Mouse (Mus musculus): Measurements from ENCODE around the gene Gm21969.

The Gm21969 gene

GRCm38 (mm10) chr4:139598950-139599518 is 4.0 kb upstream of the Gm21969 start:
- peak overlapping the region; percentile 73 for H3K4me3 ChIP-seq (replicated peaks; ENCODE audit: low read length)
- H3K27me3 ChIP-seq (ENCODE audit: insufficient read depth, low read length), result no peaks in the 10 kb centered on the region
- no peaks in the 10 kb centered on the region for H3K36me3 ChIP-seq (ENCODE audit: insufficient read depth, low read length)
- no peaks in the 10 kb centered on the region for H3K9me3 ChIP-seq (ENCODE audit: low read length)
- peaks cover 99% of the 10 kb centered on the region for H3K4me1 ChIP-seq (replicated peaks; ENCODE audit: low read depth, low read length)
- TF ChIP-seq POU5F1 (IDR thresholded peaks at IDR 0.05; ENCODE audit: borderline replicate concordance, low read length) (no peak), NANOG (IDR thresholded peaks at IDR 0.05; ENCODE audit: borderline replicate concordance, low read length) (0 out of 2 replicates have a peak, but pooled peaks have one; percentile 25)

DNA sequence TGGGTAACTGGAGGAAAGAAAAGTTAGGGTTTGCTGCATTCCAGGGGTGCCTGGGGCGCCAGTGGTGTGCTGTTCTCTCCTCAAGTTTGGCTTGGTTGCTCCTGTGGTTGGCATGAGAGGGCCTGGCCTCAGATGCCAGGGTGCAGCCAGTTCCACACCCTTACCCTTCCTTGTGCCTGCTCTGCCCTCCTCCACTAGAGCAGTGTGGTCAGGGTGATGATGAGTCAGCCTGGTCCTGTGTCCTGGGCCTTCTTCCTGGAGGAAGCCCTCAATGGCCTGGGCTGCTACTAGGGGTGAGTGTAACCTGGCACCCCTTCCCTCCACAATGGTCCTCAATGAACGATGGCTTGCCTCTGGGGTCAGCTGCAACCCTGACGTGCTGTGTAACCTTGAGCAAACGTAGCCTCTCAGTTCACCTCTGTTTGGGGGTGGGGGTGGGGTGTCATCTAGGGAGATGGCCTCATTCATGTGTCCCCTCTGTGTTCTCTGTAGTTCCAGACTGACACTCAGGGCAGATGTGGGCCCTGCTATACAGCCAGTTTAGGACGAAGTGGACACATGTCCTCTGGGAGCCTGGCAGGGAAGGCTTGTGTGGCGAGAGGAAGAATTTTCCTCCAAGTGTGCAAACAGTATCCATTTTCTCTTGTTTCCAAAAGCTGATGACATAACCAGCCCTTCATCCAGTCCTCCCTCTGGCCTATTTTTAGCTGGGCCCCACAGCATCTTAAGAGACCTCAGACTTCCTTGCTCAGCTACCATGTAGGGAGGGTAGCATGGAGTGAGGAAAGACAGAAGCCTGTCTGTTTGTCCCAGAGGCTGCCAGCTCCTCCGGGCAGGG is 1.2 kb upstream of the Gm21969 start:
- no peaks in the 10 kb centered on the region for H3K27me3 ChIP-seq (ENCODE audit: insufficient read depth, low read length)
- peaks cover 86% of the 10 kb centered on the region for H3K4me1 ChIP-seq (replicated peaks; ENCODE audit: low read depth, low read length)
- peak overlapping the region; percentile 73; the same call in 1 of the 2 replicates for H3K4me3 ChIP-seq (replicated peaks; ENCODE audit: low read length)
- TF ChIP-seq POU5F1 (IDR thresholded peaks at IDR 0.05; ENCODE audit: borderline replicate concordance, low read length) (no peak), NANOG (IDR thresholded peaks at IDR 0.05; ENCODE audit: borderline replicate concordance, low read length) (no peak), CTCF (conservative IDR thresholded peaks at IDR 0.05; ENCODE audit: low read length) (no peak)
- H3K9me3 ChIP-seq (ENCODE audit: low read length), result no peaks in the 10 kb centered on the region
- peaks cover 18% of the 10 kb centered on the region for H3K36me3 ChIP-seq (ENCODE audit: insufficient read depth, low read length)

GRCm38 (mm10) chr4:139605216-139605615 is 2.2 kb downstream of the Gm21969 start:
- TF ChIP-seq POU5F1 (IDR thresholded peaks at IDR 0.05; ENCODE audit: borderline replicate concordance, low read length) (no peak), CTCF (conservative IDR thresholded peaks at IDR 0.05; ENCODE audit: low read length) (no peak), NANOG (IDR thresholded peaks at IDR 0.05; ENCODE audit: borderline replicate concordance, low read length) (no peak)
- H3K4me3 ChIP-seq (replicated peaks; ENCODE audit: low read length), result no peak overlapping the region
- peaks cover 39% of the 10 kb centered on the region for H3K36me3 ChIP-seq (ENCODE audit: insufficient read depth, low read length)
- no peaks in the 10 kb centered on the region for H3K9me3 ChIP-seq (ENCODE audit: low read length)
- peaks cover 58% of the 10 kb centered on the region for H3K4me1 ChIP-seq (replicated peaks; ENCODE audit: low read depth, low read length)
- H3K27me3 ChIP-seq (ENCODE audit: insufficient read depth, low read length), result no peaks in the 10 kb centered on the region

DNA sequence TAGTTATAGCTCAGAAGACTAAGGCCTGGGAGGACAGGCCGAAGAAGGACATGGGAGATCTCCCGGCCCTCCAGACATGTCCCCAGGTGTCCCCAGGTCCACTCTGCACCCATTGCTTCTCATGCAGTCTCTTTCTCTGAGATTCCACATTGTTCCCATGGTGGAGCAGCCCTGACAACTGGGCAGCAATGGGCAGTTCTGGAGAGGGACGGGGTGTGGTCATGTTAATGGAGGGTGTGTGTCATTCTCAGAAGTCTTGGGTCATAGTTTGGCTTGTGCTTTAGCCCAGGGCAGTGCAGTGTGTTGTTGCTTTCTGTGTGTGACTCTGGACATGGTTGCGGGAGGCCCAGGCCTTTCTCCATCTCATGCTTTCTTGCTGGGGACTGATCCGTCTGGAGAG is 3.7 kb downstream of the Gm21969 start:
- Histone ChIP-seq H3K4me1 (replicated peaks; ENCODE audit: low read depth, low read length) (peaks cover 55% of the 10 kb centered on the region), H3K4me3 (replicated peaks; ENCODE audit: low read length) (no peak overlapping the region), H3K36me3 (ENCODE audit: insufficient read depth, low read length) (peaks cover 39% of the 10 kb centered on the region)

DNA sequence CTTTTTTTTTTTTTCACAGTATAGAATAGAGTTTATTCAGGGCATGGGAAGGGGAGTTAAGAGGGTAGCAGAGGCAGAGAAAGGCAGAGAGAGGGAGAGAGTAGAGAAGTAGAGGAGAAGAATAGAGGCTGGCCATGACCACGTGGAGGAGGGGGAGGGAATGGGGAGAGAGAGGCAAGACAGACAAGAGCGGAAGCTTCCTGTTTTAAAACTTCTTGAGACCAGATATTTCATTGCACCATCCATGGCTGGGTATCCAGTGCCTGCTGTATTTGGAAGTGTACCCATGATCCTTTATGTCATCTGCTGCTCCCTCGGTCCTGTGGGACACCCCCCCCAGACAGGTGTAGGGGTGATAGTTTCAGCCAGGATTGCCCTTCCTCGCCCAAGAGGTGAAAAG is 6.0 kb downstream of the Gm21969 start:
- Histone ChIP-seq H3K27me3 (ENCODE audit: insufficient read depth, low read length) (no peaks in the 10 kb centered on the region), H3K9me3 (ENCODE audit: low read length) (no peaks in the 10 kb centered on the region), H3K4me1 (replicated peaks; ENCODE audit: low read depth, low read length) (peaks cover 36% of the 10 kb centered on the region), H3K36me3 (ENCODE audit: insufficient read depth, low read length) (peaks cover 53% of the 10 kb centered on the region), H3K4me3 (replicated peaks; ENCODE audit: low read length) (no peak overlapping the region)
- TF ChIP-seq NANOG (IDR thresholded peaks at IDR 0.05; ENCODE audit: borderline replicate concordance, low read length) (no peak), CTCF (conservative IDR thresholded peaks at IDR 0.05; ENCODE audit: low read length) (no peak), POU5F1 (IDR thresholded peaks at IDR 0.05; ENCODE audit: borderline replicate concordance, low read length) (no peak)

More for the DNA sequence above, 3.7 kb downstream of the Gm21969 start:
- TF ChIP-seq CTCF (conservative IDR thresholded peaks at IDR 0.05; ENCODE audit: low read length), result no peak
- Histone ChIP-seq H3K9me3 (ENCODE audit: low read length) (no peaks in the 10 kb centered on the region), H3K27me3 (ENCODE audit: insufficient read depth, low read length) (no peaks in the 10 kb centered on the region)

DNA sequence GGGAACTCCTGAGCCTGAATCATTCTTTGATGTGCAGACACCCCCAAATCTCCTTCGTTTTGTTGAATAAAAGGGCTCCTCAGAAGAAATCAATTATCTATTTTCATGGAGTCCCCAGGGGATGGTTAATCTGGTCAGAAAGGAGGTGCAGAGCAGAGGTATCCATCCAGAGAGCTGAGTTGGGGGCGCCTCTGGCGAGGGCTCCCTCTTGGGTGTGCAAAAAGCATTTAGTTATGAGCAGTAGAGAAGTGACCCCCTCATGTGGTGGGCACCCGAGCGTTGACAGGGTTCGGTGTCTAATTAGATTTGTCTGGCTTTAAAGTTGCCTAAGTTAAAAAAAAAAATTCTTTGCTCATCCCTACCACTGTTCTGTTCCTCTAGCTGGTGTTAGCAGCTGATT is 8.0 kb downstream of the Gm21969 start:
- Histone ChIP-seq H3K4me1 (replicated peaks; ENCODE audit: low read depth, low read length) (peaks cover 43% of the 10 kb centered on the region), H3K36me3 (ENCODE audit: insufficient read depth, low read length) (peaks cover 46% of the 10 kb centered on the region), H3K9me3 (ENCODE audit: low read length) (no peaks in the 10 kb centered on the region), H3K4me3 (replicated peaks; ENCODE audit: low read length) (no peak overlapping the region), H3K27me3 (ENCODE audit: insufficient read depth, low read length) (no peaks in the 10 kb centered on the region)
- no peak for TF ChIP-seq CTCF (conservative IDR thresholded peaks at IDR 0.05; ENCODE audit: low read length)
- no peak for TF ChIP-seq POU5F1 (IDR thresholded peaks at IDR 0.05; ENCODE audit: borderline replicate concordance, low read length)
- no peak for TF ChIP-seq NANOG (IDR thresholded peaks at IDR 0.05; ENCODE audit: borderline replicate concordance, low read length)

DNA sequence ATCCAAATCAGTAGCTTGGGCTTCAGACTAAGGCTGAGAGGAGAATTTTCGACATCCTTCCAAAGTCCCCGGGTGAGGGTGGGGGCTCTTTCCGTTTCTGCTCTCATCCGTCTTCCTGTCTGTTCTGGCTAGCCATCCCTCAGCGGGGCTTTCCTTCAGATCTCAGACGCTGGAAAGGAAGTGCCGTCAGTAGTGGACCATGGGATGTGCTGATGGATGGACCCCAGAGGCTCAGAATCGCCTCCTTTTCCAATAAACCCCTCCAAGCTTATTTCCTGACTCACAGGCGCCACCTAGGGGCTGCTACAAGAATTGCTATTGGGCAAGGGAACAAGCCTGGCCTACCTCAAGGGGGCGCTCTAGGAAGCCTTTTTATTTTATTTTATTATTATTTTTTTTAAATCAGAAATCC is 8.6 kb downstream of the Gm21969 start:
- peak; percentile 100 for TF ChIP-seq CTCF (conservative IDR thresholded peaks at IDR 0.05; ENCODE audit: low read length)
- no peak for TF ChIP-seq NANOG (IDR thresholded peaks at IDR 0.05; ENCODE audit: borderline replicate concordance, low read length)
- H3K4me3 ChIP-seq (replicated peaks; ENCODE audit: low read length), result 0 out of 2 replicates have a peak overlapping the region, but pooled peaks have one; percentile 43
- H3K4me1 ChIP-seq (replicated peaks; ENCODE audit: low read depth, low read length), result peaks cover 48% of the 10 kb centered on the region
- H3K9me3 ChIP-seq (ENCODE audit: low read length), result no peaks in the 10 kb centered on the region
- no peaks in the 10 kb centered on the region for H3K27me3 ChIP-seq (ENCODE audit: insufficient read depth, low read length)
- peaks cover 43% of the 10 kb centered on the region for H3K36me3 ChIP-seq (ENCODE audit: insufficient read depth, low read length)

DNA sequence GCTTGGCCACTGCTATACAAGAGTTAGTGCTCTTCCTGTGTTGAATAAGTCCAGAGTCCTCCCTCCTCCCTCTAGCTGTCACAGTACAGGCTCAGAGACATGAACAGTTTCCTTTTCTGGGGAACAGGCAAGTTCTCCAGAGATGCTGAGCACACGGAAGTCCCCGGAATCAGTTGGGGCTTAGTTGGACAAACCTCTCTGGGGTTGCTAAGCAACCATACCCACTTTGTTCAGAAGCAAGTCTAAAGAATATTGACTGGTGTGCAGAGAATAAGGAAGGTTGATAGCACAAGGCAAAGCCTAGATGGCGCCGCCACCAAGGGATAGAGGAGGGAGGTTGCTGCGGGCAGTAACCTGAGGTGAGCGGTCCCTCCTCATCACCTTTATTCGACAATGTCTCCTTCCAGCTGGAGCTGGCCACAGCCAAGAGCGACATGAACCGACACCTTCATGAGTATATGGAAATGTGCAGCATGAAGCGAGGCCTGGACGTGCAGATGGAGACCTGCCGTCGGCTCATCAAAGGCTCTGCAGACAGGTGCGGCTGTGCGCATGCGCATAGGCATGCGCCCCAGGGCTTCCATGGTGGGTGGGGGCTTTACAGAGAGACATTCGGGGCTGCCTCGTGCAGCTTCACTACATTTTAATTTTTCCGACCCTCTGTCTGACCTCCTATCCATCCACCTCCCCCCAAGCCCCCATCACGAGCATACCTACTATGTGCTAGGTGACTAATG is 11.7 kb downstream of the Gm21969 start:
- Histone ChIP-seq H3K9me3 (ENCODE audit: low read length) (no peaks in the 10 kb centered on the region), H3K4me3 (replicated peaks; ENCODE audit: low read length) (peak overlapping the region; percentile 82), H3K27me3 (ENCODE audit: insufficient read depth, low read length) (no peaks in the 10 kb centered on the region), H3K36me3 (ENCODE audit: insufficient read depth, low read length) (peaks cover 19% of the 10 kb centered on the region), H3K4me1 (replicated peaks; ENCODE audit: low read depth, low read length) (peaks cover 73% of the 10 kb centered on the region)
- TF ChIP-seq POU5F1 (IDR thresholded peaks at IDR 0.05; ENCODE audit: borderline replicate concordance, low read length), result no peak
- TF ChIP-seq CTCF (conservative IDR thresholded peaks at IDR 0.05; ENCODE audit: low read length), result no peak
- TF ChIP-seq NANOG (IDR thresholded peaks at IDR 0.05; ENCODE audit: borderline replicate concordance, low read length), result no peak

Data from E14TG2a.4 (cell line).